Mouse (Mus musculus): Measurements from ENCODE around the gene Xrcc1.

GRCm38 (mm10) chr7:24500929-24501328 is 45.2 kb upstream of the Xrcc1 start:
- TF ChIP-seq CTCF (IDR thresholded peaks at IDR 0.05; ENCODE audit: low read depth, low read length) (peak; percentile 60), POLR2A (IDR thresholded peaks at IDR 0.05; ENCODE audit: extremely low read depth, insufficient read depth, low read length) (no peak)
